Mouse (Mus musculus): Measurements from ENCODE around the gene A330070K13Rik. TPM values are rescaled to one million over a fixed set of nuclear protein-coding genes. Genes with fewer than 3 reads are reported as not detected.

The A330070K13Rik gene
- polyA plus RNA-seq, 1 experiment from 2014 or later: not detected

- Histone ChIP-seq H3K36me3 (ENCODE audit: control insufficient read depth, insufficient read depth, low read length) (peaks cover 3% of the 10 kb centered on the region; the same call in 1 of the 2 replicates), H3K4me3 (ENCODE audit: low read depth, low read length) (no peak overlapping the region), H3K9me3 (ENCODE audit: control insufficient read depth, low read length) (no peaks in the 10 kb centered on the region), H3K4me2 (ENCODE audit: low read depth, low read length, severe bottlenecking) (no peak overlapping the region), H3K9ac (ENCODE audit: low read length) (no peak overlapping the region), H3K4me1 (replicated peaks; ENCODE audit: control insufficient read depth, insufficient read depth, low read length) (no peaks in the 10 kb centered on the region), H3K27ac (ENCODE audit: low read depth, low read length) (no peak overlapping the region), H3K27me3 (ENCODE audit: control insufficient read depth, insufficient read depth, low read length) (no peaks in the 10 kb centered on the region)
- ATAC-seq (replicated peaks; ENCODE audit: low FRiP score) (no peak), DNase-seq (ENCODE audit: low spot score) (no peak)
- WGBS: 95% methylated on average over 15 of the region's 15 CpGs
These were observed 43.8 kb downstream of the A330070K13Rik start for GRCm38 (mm10) chr5:130340656-130341055.

- Histone ChIP-seq H3K27ac (ENCODE audit: low read depth, low read length) (no peak overlapping the region), H3K9ac (ENCODE audit: low read length) (no peak overlapping the region), H3K36me3 (ENCODE audit: control insufficient read depth, insufficient read depth, low read length) (peaks cover 5% of the 10 kb centered on the region; the same call in 1 of the 2 replicates), H3K4me2 (ENCODE audit: low read depth, low read length, severe bottlenecking) (no peak overlapping the region), H3K4me1 (replicated peaks; ENCODE audit: control insufficient read depth, insufficient read depth, low read length) (no peaks in the 10 kb centered on the region), H3K9me3 (ENCODE audit: control insufficient read depth, low read length) (no peaks in the 10 kb centered on the region; the same call in 1 of the 2 replicates), H3K4me3 (ENCODE audit: low read depth, low read length) (no peak overlapping the region), H3K27me3 (ENCODE audit: control insufficient read depth, insufficient read depth, low read length) (no peaks in the 10 kb centered on the region)
- no peak for ATAC-seq (replicated peaks; ENCODE audit: low FRiP score)
- no peak for DNase-seq (ENCODE audit: low spot score)
- WGBS: 96% methylated on average over 4 of the region's 4 CpGs
These were observed 49.0 kb downstream of the A330070K13Rik start for GRCm38 (mm10) chr5:130335462-130335861.

- 95% methylated on average over 11 of the region's 11 CpGs for WGBS
- ATAC-seq (replicated peaks; ENCODE audit: low FRiP score) (no peak), DNase-seq (ENCODE audit: low spot score) (no peak)
- Histone ChIP-seq H3K27me3 (ENCODE audit: control insufficient read depth, insufficient read depth, low read length) (no peaks in the 10 kb centered on the region), H3K9me3 (ENCODE audit: control insufficient read depth, low read length) (no peaks in the 10 kb centered on the region; the same call in 1 of the 2 replicates), H3K4me1 (replicated peaks; ENCODE audit: control insufficient read depth, insufficient read depth, low read length) (no peaks in the 10 kb centered on the region), H3K9ac (ENCODE audit: low read length) (no peak overlapping the region), H3K36me3 (ENCODE audit: control insufficient read depth, insufficient read depth, low read length) (peaks cover 5% of the 10 kb centered on the region; the same call in 1 of the 2 replicates), H3K4me3 (ENCODE audit: low read depth, low read length) (no peak overlapping the region), H3K27ac (ENCODE audit: low read depth, low read length) (no peak overlapping the region), H3K4me2 (ENCODE audit: low read depth, low read length, severe bottlenecking) (no peak overlapping the region)
These were observed 50.5 kb downstream of the A330070K13Rik start for GRCm38 (mm10) chr5:130333971-130334370.

GRCm38 (mm10) chr5:130333566-130333965 is 50.9 kb downstream of the A330070K13Rik start:
- Histone ChIP-seq H3K9me3 (ENCODE audit: control insufficient read depth, low read length) (no peaks in the 10 kb centered on the region; the same call in 1 of the 2 replicates), H3K27ac (ENCODE audit: low read depth, low read length) (no peak overlapping the region), H3K4me2 (ENCODE audit: low read depth, low read length, severe bottlenecking) (no peak overlapping the region), H3K9ac (ENCODE audit: low read length) (no peak overlapping the region), H3K36me3 (ENCODE audit: control insufficient read depth, insufficient read depth, low read length) (peaks cover 5% of the 10 kb centered on the region; the same call in 1 of the 2 replicates), H3K4me3 (ENCODE audit: low read depth, low read length) (no peak overlapping the region), H3K4me1 (replicated peaks; ENCODE audit: control insufficient read depth, insufficient read depth, low read length) (no peaks in the 10 kb centered on the region), H3K27me3 (ENCODE audit: control insufficient read depth, insufficient read depth, low read length) (no peaks in the 10 kb centered on the region)
- no peak for DNase-seq (ENCODE audit: low spot score)
- ATAC-seq (replicated peaks; ENCODE audit: low FRiP score): no peak
- WGBS: 96% methylated on average over 7 of the region's 7 CpGs

GRCm38 (mm10) chr5:130331206-130331605 is 53.2 kb downstream of the A330070K13Rik start:
- Histone ChIP-seq H3K36me3 (ENCODE audit: control insufficient read depth, insufficient read depth, low read length) (peaks cover 5% of the 10 kb centered on the region; the same call in 1 of the 2 replicates), H3K4me1 (replicated peaks; ENCODE audit: control insufficient read depth, insufficient read depth, low read length) (no peaks in the 10 kb centered on the region), H3K27me3 (ENCODE audit: control insufficient read depth, insufficient read depth, low read length) (no peaks in the 10 kb centered on the region), H3K27ac (ENCODE audit: low read depth, low read length) (no peak overlapping the region), H3K9ac (ENCODE audit: low read length) (no peak overlapping the region), H3K4me3 (ENCODE audit: low read depth, low read length) (no peak overlapping the region), H3K9me3 (ENCODE audit: control insufficient read depth, low read length) (no peaks in the 10 kb centered on the region; the same call in 1 of the 2 replicates), H3K4me2 (ENCODE audit: low read depth, low read length, severe bottlenecking) (no peak overlapping the region)
- ATAC-seq (replicated peaks; ENCODE audit: low FRiP score): no peak
- 55% methylated on average over 4 of the region's 4 CpGs for WGBS
- no peak for DNase-seq (ENCODE audit: low spot score)

GRCm38 (mm10) chr5:130330801-130331200 is 53.6 kb downstream of the A330070K13Rik start:
- DNase-seq (ENCODE audit: low spot score) (no peak), ATAC-seq (replicated peaks; ENCODE audit: low FRiP score) (no peak)
- peaks cover 5% of the 10 kb centered on the region; the same call in 1 of the 2 replicates for H3K36me3 ChIP-seq (ENCODE audit: control insufficient read depth, insufficient read depth, low read length)
- no peaks in the 10 kb centered on the region for H3K4me1 ChIP-seq (replicated peaks; ENCODE audit: control insufficient read depth, insufficient read depth, low read length)
- H3K4me3 ChIP-seq (ENCODE audit: low read depth, low read length): no peak overlapping the region
- no peaks in the 10 kb centered on the region; the same call in 1 of the 2 replicates for H3K9me3 ChIP-seq (ENCODE audit: control insufficient read depth, low read length)
- no peaks in the 10 kb centered on the region for H3K27me3 ChIP-seq (ENCODE audit: control insufficient read depth, insufficient read depth, low read length)
- H3K9ac ChIP-seq (ENCODE audit: low read length): no peak overlapping the region
- H3K4me2 ChIP-seq (ENCODE audit: low read depth, low read length, severe bottlenecking): no peak overlapping the region
- H3K27ac ChIP-seq (ENCODE audit: low read depth, low read length): no peak overlapping the region
- 86% methylated on average over 4 of the region's 4 CpGs for WGBS

- Histone ChIP-seq H3K9me3 (ENCODE audit: control insufficient read depth, low read length) (no peaks in the 10 kb centered on the region), H3K4me3 (ENCODE audit: low read depth, low read length) (no peak overlapping the region), H3K27ac (ENCODE audit: low read depth, low read length) (no peak overlapping the region), H3K4me1 (replicated peaks; ENCODE audit: control insufficient read depth, insufficient read depth, low read length) (no peaks in the 10 kb centered on the region), H3K9ac (ENCODE audit: low read length) (no peak overlapping the region), H3K27me3 (ENCODE audit: control insufficient read depth, insufficient read depth, low read length) (no peaks in the 10 kb centered on the region), H3K36me3 (ENCODE audit: control insufficient read depth, insufficient read depth, low read length) (peaks cover 3% of the 10 kb centered on the region; the same call in 1 of the 2 replicates), H3K4me2 (ENCODE audit: low read depth, low read length, severe bottlenecking) (no peak overlapping the region)
- ATAC-seq (replicated peaks; ENCODE audit: low FRiP score) (no peak), DNase-seq (ENCODE audit: low spot score) (no peak)
- 86% methylated on average over 2 of the region's 2 CpGs for WGBS
These were observed 54.5 kb downstream of the A330070K13Rik start for GRCm38 (mm10) chr5:130329889-130330288.

Other genes starting within 250 kb of the A330070K13Rik start
- gene Kctd7, start 239.8 kb downstream of the A330070K13Rik start, polyA plus RNA-seq (2014; fragmentation: Nextera tagmentation; extraction: Ambion mirVana): 6.0 and 6.7 TPM in 2 replicates
- gene Rabgef1, start 212.8 kb downstream of the A330070K13Rik start, polyA plus RNA-seq (2014; fragmentation: Nextera tagmentation; extraction: Ambion mirVana): 23.1 and 27.0 TPM in 2 replicates
- gene Tmem248, start 167.6 kb downstream of the A330070K13Rik start, polyA plus RNA-seq (2014; fragmentation: Nextera tagmentation; extraction: Ambion mirVana): 34.7 and 35.3 TPM in 2 replicates
- 65.4 and 76.8 TPM in 2 replicates for gene Sbds, start 129.1 kb downstream of the A330070K13Rik start, polyA plus RNA-seq (2014; fragmentation: Nextera tagmentation; extraction: Ambion mirVana)
- 26.2 and 29.0 TPM in 2 replicates for gene Tyw1, start 129.0 kb downstream of the A330070K13Rik start, polyA plus RNA-seq (2014; fragmentation: Nextera tagmentation; extraction: Ambion mirVana)
- gene Caln1, start 15.2 kb downstream of the A330070K13Rik start, polyA plus RNA-seq (2014; fragmentation: Nextera tagmentation; extraction: Ambion mirVana): 0.33 and 0.48 TPM in 2 replicates

Data from forebrain, embryonic 11.5 days (tissue).